Mouse (Mus musculus) ES-E14 (cell line): ENCODE results near the gene Gpatch2. TPM values are rescaled to one million over a fixed set of nuclear protein-coding genes. Genes with fewer than 3 reads are reported as not detected.

Experiments
- DNase-seq: peaks from one replicate; pipeline ENCODE4 v3.0.0-alpha.2; 2013; ENCODE audit warnings: low read depth, low spot score
- H3K27ac ChIP-seq: 2 replicates; pipeline ENCODE4 v1.5.1; 2012; ENCODE audit warnings: low read depth, mild to moderate bottlenecking, low read length, moderate library complexity, mixed read lengths; ENCODE audit not compliant: poor library complexity, insufficient read depth, severe bottlenecking
- H3K36me3 ChIP-seq: 2 replicates; pipeline ENCODE4 v1.6.1; 2012; ENCODE audit warnings: mild to moderate bottlenecking, low read length, moderate library complexity, mixed read lengths; ENCODE audit not compliant: control insufficient read depth, poor library complexity, insufficient read depth, severe bottlenecking
- H3K4me1 ChIP-seq, 2 experiments: fragments of 150-350 bp in 1 of 2; sonication (generic) in 1 of 2; 2 replicates each; pipeline ENCODE4 v1.6.1; 2012; ENCODE audit warnings: low read length in 2 of 2, mild to moderate bottlenecking in 1 of 2, mixed read lengths in 1 of 2; ENCODE audit not compliant: control insufficient read depth in 2 of 2, insufficient read depth in 2 of 2, poor library complexity in 1 of 2
- H3K4me3 ChIP-seq, 2 experiments: fragments of 150-350 bp in 1 of 2; sonication (generic) in 1 of 2; 2 replicates each; pipeline ENCODE4 v1.5.1; 2012; ENCODE audit warnings: low read length in 2 of 2, low read depth in 1 of 2, mild to moderate bottlenecking in 1 of 2, mixed read lengths in 1 of 2; ENCODE audit not compliant: insufficient read depth in 1 of 2, poor library complexity in 1 of 2, severe bottlenecking in 1 of 2
- H3K9ac ChIP-seq: 2 replicates; pipeline ENCODE4 v1.6.1; 2012; ENCODE audit warnings: low read depth, mild to moderate bottlenecking, low read length, mixed read lengths; ENCODE audit not compliant: poor library complexity, insufficient read depth, severe bottlenecking
- H3K9me3 ChIP-seq: fragments of 150-350 bp; sonication (generic); 2 replicates; pipeline ENCODE4 v1.6.1; 2012; ENCODE audit warnings: low read depth, mild to moderate bottlenecking, low read length; ENCODE audit not compliant: control insufficient read depth, insufficient read depth
- CHD2 ChIP-seq: IDR thresholded peaks from 2 replicates; pipeline ENCODE4 v1.6.1; 2014; ENCODE audit warnings: mild to moderate bottlenecking, low read depth, low read length, inconsistent platforms
- HCFC1 ChIP-seq: IDR thresholded peaks from 2 replicates; pipeline ENCODE4 v1.6.1; 2012; ENCODE audit warnings: low read length, inconsistent platforms, borderline replicate concordance; ENCODE audit not compliant: insufficient read depth
- MAFK ChIP-seq: IDR thresholded peaks from 2 replicates; pipeline ENCODE4 v1.6.1; 2014; ENCODE audit warnings: mild to moderate bottlenecking, low read depth, low read length, inconsistent platforms; ENCODE audit not compliant: insufficient read depth
- ZC3H11A ChIP-seq: IDR thresholded peaks from 2 replicates; pipeline ENCODE4 v1.6.1; 2012; ENCODE audit warnings: low read depth, mild to moderate bottlenecking, inconsistent platforms, low read length, borderline replicate concordance
- ZNF384 ChIP-seq: IDR thresholded peaks from 2 replicates; pipeline ENCODE4 v1.6.1; 2012; ENCODE audit warnings: low read depth, low read length, inconsistent platforms
- in situ Hi-C, 2 experiments: fragments of 600-800 bp; cut with MboI; formaldehyde crosslinking; loops; one replicate each; pipeline ENCODE4 v1.15.1; 2025; ENCODE audit warnings: low sequenced_read_pairs in 2 of 2, inconsistent platforms in 1 of 2; ENCODE audit not compliant: unreplicated experiment in 2 of 2
- total RNA-seq: library from RNA; depleted of rRNA; stranded (reverse); fragments of 300-350 nt; gene quantifications from 2 replicates; pipeline ENCODE4 v1.2.3, GENCODE M21; 2012; rRNA removed

Gene Gpatch2
- total RNA-seq, 1 experiment: 22.4 TPM

GRCm38 (mm10) chr1:187376946-187377671 is 161.8 kb downstream of the Gpatch2 start:
- no peaks in the 10 kb centered on the region for H3K9me3 ChIP-seq
- in situ Hi-C loops: no loop called here
- TF ChIP-seq ZC3H11A (no peak), ZNF384 (no peak), HCFC1 (no peak), CHD2 (no peak), MAFK (no peak)
- no peaks in the 10 kb centered on the region for H3K36me3 ChIP-seq
- no peak overlapping the region for H3K27ac ChIP-seq
- no peaks in the 10 kb centered on the region for H3K4me1 ChIP-seq
- no peak for DNase-seq
- H3K4me3 ChIP-seq: no peak overlapping the region
- H3K9ac ChIP-seq: no peak overlapping the region

- H3K27ac ChIP-seq: no peak overlapping the region
- in situ Hi-C loops: no loop called here
- no peaks in the 10 kb centered on the region for H3K9me3 ChIP-seq
- no peak overlapping the region for H3K4me3 ChIP-seq
- no peaks in the 10 kb centered on the region for H3K36me3 ChIP-seq
- no peak overlapping the region for H3K9ac ChIP-seq
- DNase-seq: no peak
- no peak for TF ChIP-seq CHD2
- no peak for TF ChIP-seq ZC3H11A
- no peak for TF ChIP-seq ZNF384
- TF ChIP-seq HCFC1: no peak
- no peak for TF ChIP-seq MAFK
- no peaks in the 10 kb centered on the region for H3K4me1 ChIP-seq
Observed at GRCm38 (mm10) chr1:187377865-187378524, 162.7 kb downstream of the Gpatch2 start.

- Histone ChIP-seq H3K36me3 (no peaks in the 10 kb centered on the region), H3K9ac (no peak overlapping the region), H3K4me3 (no peak overlapping the region), H3K4me1 (no peaks in the 10 kb centered on the region), H3K27ac (no peak overlapping the region), H3K9me3 (no peaks in the 10 kb centered on the region)
- TF ChIP-seq ZC3H11A: no peak
- TF ChIP-seq MAFK: no peak
- TF ChIP-seq ZNF384: no peak
- no peak for TF ChIP-seq CHD2
- no peak for TF ChIP-seq HCFC1
- in situ Hi-C loops: no loop called here
- DNase-seq: no peak
Observed at GRCm38 (mm10) chr1:187389476-187389875, 174.2 kb downstream of the Gpatch2 start.

- TF ChIP-seq CHD2 (no peak), ZC3H11A (no peak), HCFC1 (no peak), ZNF384 (no peak), MAFK (no peak)
Observed at GRCm38 (mm10) chr1:187400834-187401233, 185.5 kb downstream of the Gpatch2 start.

More at GRCm38 (mm10) chr1:187400834-187401233, 185.5 kb downstream of the Gpatch2 start:
- no peaks in the 10 kb centered on the region for H3K36me3 ChIP-seq
- H3K27ac ChIP-seq: no peak overlapping the region
- no peak overlapping the region for H3K4me3 ChIP-seq
- in situ Hi-C loops: no loop called here
- H3K9me3 ChIP-seq: no peaks in the 10 kb centered on the region
- H3K4me1 ChIP-seq: no peaks in the 10 kb centered on the region
- DNase-seq: no peak
- no peak overlapping the region for H3K9ac ChIP-seq

Other genes with a start within 250 kb of the Gpatch2 start
- gene D1Pas1, start 248.1 kb upstream of the Gpatch2 start, total RNA-seq: 10.3 and 13.9 TPM in 2 replicates
- 0.26 and 0.36 TPM in 2 replicates for gene Spata17, start within 50 bp of the Gpatch2 start, total RNA-seq